Comparison of ENCODE assay signal across 8 mouse cellular contexts in genomic region chr2:179443226-179443815, GRCm38 (mm10). TPM values are rescaled to one million over a fixed set of nuclear protein-coding genes. Genes with fewer than 3 reads are reported as not detected.
DNase-seq lines count a peak whose midpoint lies in the region; ATAC-seq and TF ChIP-seq lines count a peak whose summit lies in the region.

No protein-coding gene starts in this region.

- peak; percentile 57 for DNase-seq in gastrocnemius, adult 2 months
- DNase-seq in gastrocnemius, adult 8-10 months (ENCODE audit: low spot score in 2 of 2), result no peak
- DNase-seq in kidney, postnatal 0 days (ENCODE audit: low spot score), result peak; percentile 65
- no peak for DNase-seq in liver, embryonic 13.5 days
- no peak for DNase-seq in T-cell, adult 2 months (ENCODE audit: low spot score)

- H3K9ac ChIP-seq in embryonic facial prominence, embryonic 12.5 days, result peak overlapping the region; percentile 69
- H3K9ac ChIP-seq in heart, embryonic 13.5 days, result peak overlapping the region; percentile 77
- peak overlapping the region; percentile 62 for H3K9ac ChIP-seq in kidney, postnatal 0 days (ENCODE audit: low read depth, low read length)
- H3K9ac ChIP-seq in liver, embryonic 13.5 days, result no peak overlapping the region
- peak overlapping the region; percentile 80 for H3K9ac ChIP-seq in neural tube, embryonic 15.5 days (replicated peaks)

- H3K27ac ChIP-seq in gastrocnemius, adult 2 months, result no peak overlapping the region
- no peak overlapping the region for H3K27ac ChIP-seq in embryonic facial prominence, embryonic 12.5 days
- no peak overlapping the region for H3K27ac ChIP-seq in heart, embryonic 13.5 days (replicated peaks)
- H3K27ac ChIP-seq in kidney, postnatal 0 days, result peak overlapping the region; percentile 54; the same call in 1 of the 2 replicates
- no peak overlapping the region for H3K27ac ChIP-seq in liver, embryonic 13.5 days
- peak overlapping the region; percentile 89 for H3K27ac ChIP-seq in neural tube, embryonic 15.5 days (replicated peaks)

- H3K4me1 ChIP-seq in embryonic facial prominence, embryonic 12.5 days, result peaks cover 19% of the 10 kb centered on the region
- H3K4me1 ChIP-seq in heart, embryonic 13.5 days, result peaks cover 8% of the 10 kb centered on the region
- peaks cover 11% of the 10 kb centered on the region for H3K4me1 ChIP-seq in kidney, postnatal 0 days (replicated peaks; ENCODE audit: insufficient read depth, low read length)
- no peaks in the 10 kb centered on the region for H3K4me1 ChIP-seq in liver, embryonic 13.5 days (replicated peaks)
- peaks cover 48% of the 10 kb centered on the region for H3K4me1 ChIP-seq in neural tube, embryonic 15.5 days

- H3K9me3 ChIP-seq in embryonic facial prominence, embryonic 12.5 days, result no peaks in the 10 kb centered on the region
- H3K9me3 ChIP-seq in heart, embryonic 13.5 days, result no peaks in the 10 kb centered on the region; the same call in 1 of the 2 replicates
- H3K9me3 ChIP-seq in kidney, postnatal 0 days (replicated peaks; ENCODE audit: low read length), result no peaks in the 10 kb centered on the region
- H3K9me3 ChIP-seq in liver, embryonic 13.5 days (replicated peaks), result no peaks in the 10 kb centered on the region
- H3K9me3 ChIP-seq in neural tube, embryonic 15.5 days (replicated peaks), result no peaks in the 10 kb centered on the region

- H3K4me2 ChIP-seq in embryonic facial prominence, embryonic 12.5 days (replicated peaks), result peak overlapping the region; percentile 96
- peak overlapping the region; percentile 99 for H3K4me2 ChIP-seq in heart, embryonic 13.5 days
- peak overlapping the region; percentile 82 for H3K4me2 ChIP-seq in kidney, postnatal 0 days (ENCODE audit: low read length)
- H3K4me2 ChIP-seq in liver, embryonic 13.5 days, result peak overlapping the region; percentile 68
- H3K4me2 ChIP-seq in neural tube, embryonic 15.5 days, result peak overlapping the region; percentile 90

- peak overlapping the region; percentile 82 for H3K4me3 ChIP-seq in gastrocnemius, adult 2 months
- peak overlapping the region; percentile 64 for H3K4me3 ChIP-seq in embryonic facial prominence, embryonic 12.5 days
- H3K4me3 ChIP-seq in heart, embryonic 13.5 days, result peak overlapping the region; percentile 68
- peak overlapping the region; percentile 58 for H3K4me3 ChIP-seq in kidney, postnatal 0 days (replicated peaks; ENCODE audit: low read depth, low read length)
- H3K4me3 ChIP-seq in liver, embryonic 13.5 days (replicated peaks), result peak overlapping the region; percentile 50
- H3K4me3 ChIP-seq in neural tube, embryonic 15.5 days (replicated peaks), result peak overlapping the region; percentile 83

- peaks cover 33% of the 10 kb centered on the region for H3K27me3 ChIP-seq in embryonic facial prominence, embryonic 12.5 days
- peaks cover 76% of the 10 kb centered on the region for H3K27me3 ChIP-seq in heart, embryonic 13.5 days (replicated peaks)
- H3K27me3 ChIP-seq in kidney, postnatal 0 days (ENCODE audit: insufficient read depth, low read length), result no peaks in the 10 kb centered on the region
- peaks cover 55% of the 10 kb centered on the region for H3K27me3 ChIP-seq in liver, embryonic 13.5 days
- peaks cover 11% of the 10 kb centered on the region; the same call in 1 of the 2 replicates for H3K27me3 ChIP-seq in neural tube, embryonic 15.5 days (replicated peaks)

- TF ChIP-seq CTCF in gastrocnemius, adult 2 months (IDR thresholded peaks at IDR 0.05), result no peak
- TF ChIP-seq CTCF in kidney, postnatal 0 days (IDR thresholded peaks at IDR 0.05; ENCODE audit: low read depth), result no peak

- under 1% methylated on average over 51 of the region's 51 CpGs for WGBS in embryonic facial prominence, embryonic 12.5 days
- WGBS in heart, embryonic 13.5 days, result 1% methylated on average over 51 of the region's 51 CpGs
- WGBS in kidney, postnatal 0 days, result under 1% methylated on average over 49 of the region's 51 CpGs
- 2% methylated on average over 47 of the region's 51 CpGs for WGBS in liver, embryonic 13.5 days (ENCODE audit: insufficient replicate concordance)
- WGBS in neural tube, embryonic 15.5 days, result under 1% methylated on average over 50 of the region's 51 CpGs

- ATAC-seq in embryonic facial prominence, embryonic 12.5 days (ENCODE audit: insufficient number of reproducible peaks, insufficient read depth, low FRiP score, low TSS enrichment), result peak; percentile 54; the same call in 1 of the 2 replicates
- no peak for ATAC-seq in heart, embryonic 13.5 days (ENCODE audit: extremely low read depth, insufficient number of reproducible peaks, low FRiP score, low TSS enrichment)
- peak; percentile 55 for ATAC-seq in kidney, postnatal 0 days (replicated peaks; ENCODE audit: low FRiP score, low read depth)
- ATAC-seq in liver, embryonic 13.5 days (ENCODE audit: low read depth), result no peak
- ATAC-seq in neural tube, embryonic 15.5 days (ENCODE audit: low FRiP score), result no peak

- intact Hi-C loops in gastrocnemius, adult 2 months (cut with DNase I), result no loop called here

- no peaks in the 10 kb centered on the region for H3K36me3 ChIP-seq in embryonic facial prominence, embryonic 12.5 days
- H3K36me3 ChIP-seq in heart, embryonic 13.5 days, result no peaks in the 10 kb centered on the region
- H3K36me3 ChIP-seq in kidney, postnatal 0 days (ENCODE audit: insufficient read depth, low read length), result no peaks in the 10 kb centered on the region
- no peaks in the 10 kb centered on the region for H3K36me3 ChIP-seq in liver, embryonic 13.5 days
- no peaks in the 10 kb centered on the region for H3K36me3 ChIP-seq in neural tube, embryonic 15.5 days

RNA-seq across cellular contexts. Expression of gene Cdh4, which starts 1.1 kb away (rescaled TPM):
- 10 to 100 TPM in 1 of 2 experiments, 1 to 10 TPM in 1; 5.2 to 11.7 TPM for total RNA-seq in gastrocnemius, adult 2 months (2021)
- total RNA-seq in gastrocnemius, adult 8-10 months (2022), result 10 to 100 TPM in 3 of 4 experiments, 1 to 10 TPM in 1; 7.0 to 25.5 (median 13.8) TPM
- 14.9 and 15.0 TPM in 2 replicates for polyA plus RNA-seq in embryonic facial prominence, embryonic 12.5 days (2016; fragmentation: Nextera tagmentation; extraction: Ambion mirVana)
- 1.3 and 1.4 TPM in 2 replicates for polyA plus RNA-seq in heart, embryonic 13.5 days (2015; fragmentation: Nextera tagmentation; extraction: Ambion mirVana)
- polyA plus RNA-seq in kidney, postnatal 0 days (2015; fragmentation: Nextera tagmentation; extraction: Ambion mirVana), result 10.7 and 11.5 TPM in 2 replicates
- 0.16 and 0.28 TPM in 2 replicates for polyA plus RNA-seq in liver, embryonic 13.5 days (2015; fragmentation: Nextera tagmentation; extraction: Ambion mirVana)
- 39.6 TPM in 2 replicates for polyA plus RNA-seq in neural tube, embryonic 15.5 days (2015; fragmentation: Nextera tagmentation; extraction: Ambion mirVana)

Comparison
In these comparisons a context has a peak if more than half of its experiments do, and no peak if none do; other contexts are left out.
1. DNase-seq: peak in gastrocnemius, adult 2 months (single experiment) and kidney, postnatal 0 days (single experiment); none in gastrocnemius, adult 8-10 months (0 of 2), liver, embryonic 13.5 days (single experiment) and T-cell, adult 2 months (single experiment).
2. H3K27ac ChIP-seq: peak in kidney, postnatal 0 days (single experiment) and neural tube, embryonic 15.5 days (single experiment); none in gastrocnemius, adult 2 months (single experiment), embryonic facial prominence, embryonic 12.5 days (single experiment), heart, embryonic 13.5 days (single experiment) and liver, embryonic 13.5 days (single experiment).
3. ATAC-seq: peak in embryonic facial prominence, embryonic 12.5 days (single experiment) and kidney, postnatal 0 days (single experiment); none in heart, embryonic 13.5 days (single experiment), liver, embryonic 13.5 days (single experiment) and neural tube, embryonic 15.5 days (single experiment).
4. Peak in every context shown above with its lines, with median percentiles within 50 percentile points of each other: H3K4me3 ChIP-seq and H3K4me2 ChIP-seq.